ENCODE assay signal across 10 mouse cellular contexts in genomic region chr8:117334058-117334747, GRCm38 (mm10).
DNase-seq lines count a peak whose midpoint lies in the region; ATAC-seq and TF ChIP-seq lines count a peak whose summit lies in the region.
"Had no signal": no experiment of that assay in that cellular context is flagged by ENCODE, and none has a peak within 500 bp of the region (broad histone marks: within the 10 kb centered on the region; RNA-seq: fewer than 3 reads in every experiment).

No protein-coding gene starts in this region.

- TF ChIP-seq CTCF in midbrain, postnatal 0 days (IDR thresholded peaks at IDR 0.05), result no peak

- peak overlapping the region; percentile 55 for H3K4me3 ChIP-seq in erythroblast, embryonic 14.5 days (replicated peaks)
- H3K4me3 ChIP-seq in midbrain, embryonic 13.5 days (replicated peaks), result no peak overlapping the region
- H3K4me3 ChIP-seq in midbrain, postnatal 0 days (ENCODE audit: low read depth, low read length), result no peak overlapping the region
- H3K4me3 ChIP-seq in limb, embryonic 14.5 days (replicated peaks; ENCODE audit: low read length), result no peak overlapping the region
- H3K4me3 ChIP-seq in stomach, embryonic 16.5 days (replicated peaks; ENCODE audit: low read length), result no peak overlapping the region

- no peak for ATAC-seq in erythroblast, adult 5-6 weeks (replicated peaks; ENCODE audit: low FRiP score, poor library complexity, severe bottlenecking)
- no peak; the same call in none of the 2 replicates for ATAC-seq in midbrain, embryonic 13.5 days
- no peak for ATAC-seq in midbrain, postnatal 0 days (ENCODE audit: low FRiP score)
- no peak for ATAC-seq in limb, embryonic 14.5 days (ENCODE audit: low FRiP score, low read depth)
- peak; percentile 64 for ATAC-seq in stomach, embryonic 16.5 days (ENCODE audit: insufficient read depth, low FRiP score)

- H3K36me3 ChIP-seq in erythroblast, embryonic 14.5 days (ENCODE audit: control insufficient read depth), result peaks cover 14% of the 10 kb centered on the region
- H3K36me3 ChIP-seq in midbrain, embryonic 13.5 days, result no peaks in the 10 kb centered on the region
- no peaks in the 10 kb centered on the region for H3K36me3 ChIP-seq in midbrain, postnatal 0 days (ENCODE audit: insufficient read depth, low read length)
- no peaks in the 10 kb centered on the region for H3K36me3 ChIP-seq in limb, embryonic 14.5 days (ENCODE audit: control insufficient read depth, insufficient read depth, low read length)
- no peaks in the 10 kb centered on the region for H3K36me3 ChIP-seq in stomach, embryonic 16.5 days (ENCODE audit: control insufficient read depth, insufficient read depth, low read length)

- 0 out of 2 replicates have a peak overlapping the region, but pooled peaks have one; percentile 6 for H3K9ac ChIP-seq in midbrain, embryonic 13.5 days (replicated peaks)
- no peak overlapping the region for H3K9ac ChIP-seq in midbrain, postnatal 0 days (replicated peaks; ENCODE audit: low read length, poor library complexity, severe bottlenecking)
- H3K9ac ChIP-seq in limb, embryonic 14.5 days (ENCODE audit: low read depth, low read length, severe bottlenecking), result peak overlapping the region; percentile 9; the same call in 1 of the 2 replicates
- H3K9ac ChIP-seq in stomach, embryonic 16.5 days (ENCODE audit: low read length), result peak overlapping the region; percentile 34; the same call in 1 of the 2 replicates

- H3K4me1 ChIP-seq in erythroblast, embryonic 14.5 days (ENCODE audit: control insufficient read depth), result peaks cover 88% of the 10 kb centered on the region
- H3K4me1 ChIP-seq in midbrain, embryonic 13.5 days (replicated peaks), result peaks cover 73% of the 10 kb centered on the region
- H3K4me1 ChIP-seq in midbrain, postnatal 0 days (ENCODE audit: insufficient read depth, low read length), result peaks cover 12% of the 10 kb centered on the region
- H3K4me1 ChIP-seq in limb, embryonic 14.5 days (ENCODE audit: control insufficient read depth, insufficient read depth, low read length), result peaks cover 37% of the 10 kb centered on the region
- peaks cover 71% of the 10 kb centered on the region for H3K4me1 ChIP-seq in stomach, embryonic 16.5 days (ENCODE audit: control insufficient read depth, insufficient read depth, low read length)

- no peak overlapping the region for H3K4me2 ChIP-seq in midbrain, embryonic 13.5 days (replicated peaks)
- no peak overlapping the region for H3K4me2 ChIP-seq in midbrain, postnatal 0 days (ENCODE audit: low read depth, low read length, poor library complexity, severe bottlenecking)
- H3K4me2 ChIP-seq in limb, embryonic 14.5 days (replicated peaks; ENCODE audit: low read depth, low read length, severe bottlenecking), result no peak overlapping the region
- H3K4me2 ChIP-seq in stomach, embryonic 16.5 days (ENCODE audit: low read depth, low read length), result peak overlapping the region; percentile 35

- peak overlapping the region; percentile 51; the same call in 1 of the 2 replicates for H3K27ac ChIP-seq in midbrain, embryonic 13.5 days
- H3K27ac ChIP-seq in midbrain, postnatal 0 days (ENCODE audit: low read depth, low read length), result no peak overlapping the region
- no peak overlapping the region for H3K27ac ChIP-seq in limb, embryonic 14.5 days (replicated peaks; ENCODE audit: low read depth, low read length)
- peak overlapping the region; percentile 94 for H3K27ac ChIP-seq in stomach, embryonic 16.5 days (ENCODE audit: low read length)

- 67% methylated on average over 10 of the region's 10 CpGs for WGBS in midbrain, embryonic 13.5 days
- WGBS in midbrain, postnatal 0 days, result 64% methylated on average over 10 of the region's 10 CpGs
- 24% methylated on average over 10 of the region's 10 CpGs for WGBS in limb, embryonic 14.5 days
- 36% methylated on average over 10 of the region's 10 CpGs for WGBS in stomach, embryonic 16.5 days

- no peaks in the 10 kb centered on the region for H3K27me3 ChIP-seq in erythroblast, embryonic 14.5 days (ENCODE audit: control insufficient read depth)
- H3K27me3 ChIP-seq in midbrain, embryonic 13.5 days, result no peaks in the 10 kb centered on the region
- no peaks in the 10 kb centered on the region for H3K27me3 ChIP-seq in midbrain, postnatal 0 days (ENCODE audit: insufficient read depth, low read length)
- H3K27me3 ChIP-seq in limb, embryonic 14.5 days (ENCODE audit: control insufficient read depth, insufficient read depth, low read length), result no peaks in the 10 kb centered on the region
- H3K27me3 ChIP-seq in stomach, embryonic 16.5 days (ENCODE audit: control insufficient read depth, insufficient read depth, low read length), result no peaks in the 10 kb centered on the region

- no peaks in the 10 kb centered on the region for H3K9me3 ChIP-seq in erythroblast, embryonic 14.5 days (ENCODE audit: control insufficient read depth, low read length)
- H3K9me3 ChIP-seq in midbrain, embryonic 13.5 days, result no peaks in the 10 kb centered on the region
- H3K9me3 ChIP-seq in midbrain, postnatal 0 days (ENCODE audit: low read length), result no peaks in the 10 kb centered on the region
- no peaks in the 10 kb centered on the region for H3K9me3 ChIP-seq in limb, embryonic 14.5 days (ENCODE audit: control insufficient read depth, low read length)
- no peaks in the 10 kb centered on the region for H3K9me3 ChIP-seq in stomach, embryonic 16.5 days (replicated peaks; ENCODE audit: control insufficient read depth, low read length)

- DNase-seq in midbrain, postnatal 0 days (ENCODE audit: low spot score), result no peak
- DNase-seq in limb, embryonic 14.5 days (ENCODE audit: low spot score), result no peak
- DNase-seq in yolk sac, embryonic 10.5 days (ENCODE audit: low spot score), result no peak
- no peak for DNase-seq in layer of hippocampus, postnatal 14 days (ENCODE audit: low spot score in 2 of 2)
- DNase-seq: gastrocnemius, postnatal 14 days; right cerebral cortex, postnatal 25 days had no signal

- no peak for TF ChIP-seq POLR2A in limb, embryonic 14.5 days (IDR thresholded peaks at IDR 0.05; ENCODE audit: borderline replicate concordance, extremely low read depth, insufficient read depth, insufficient read length)

Comparison
In these comparisons a context has a peak if more than half of its experiments do, and no peak if none do; other contexts are left out.
1. H3K27ac ChIP-seq: peak in midbrain, embryonic 13.5 days (single experiment) and stomach, embryonic 16.5 days (single experiment); none in midbrain, postnatal 0 days (single experiment) and limb, embryonic 14.5 days (single experiment).